Mouse (Mus musculus) forebrain, embryonic 11.5 days (tissue): ENCODE results near the gene Gpd2. TPM values are rescaled to one million over a fixed set of nuclear protein-coding genes. Genes with fewer than 3 reads are reported as not detected.
A peak's percentile ranks its signal among the peaks of the same experiment; 100 is the strongest.

Experiments used
- ATAC-seq: fragments of 200-750 bp; cut with Nextera tagmentation; replicated peaks from 2 replicates; pipeline ENCODE4 v1.8.0; 2017; ENCODE audit warnings: moderate TSS enrichment; ENCODE audit not compliant: low FRiP score
- DNase-seq: peaks from one replicate; pipeline ENCODE4 v3.0.0-alpha.2; 2017; ENCODE audit warnings: low spot score
- H3K27ac ChIP-seq: fragments of 300-500 bp; sonication (generic); 2 replicates; pipeline ENCODE4 v1.5.1; 2014; ENCODE audit warnings: low read depth, low read length
- H3K27me3 ChIP-seq: fragments of 300-500 bp; sonication (generic); 2 replicates; pipeline ENCODE4 v1.6.1; 2014; ENCODE audit warnings: mild to moderate bottlenecking, low read length, mixed read lengths; ENCODE audit not compliant: control insufficient read depth, insufficient read depth
- H3K36me3 ChIP-seq: fragments of 300-500 bp; sonication (generic); 2 replicates; pipeline ENCODE4 v1.6.1; 2014; ENCODE audit warnings: mild to moderate bottlenecking, low read length, moderate library complexity, mixed read lengths; ENCODE audit not compliant: control insufficient read depth, insufficient read depth
- H3K4me1 ChIP-seq: fragments of 300-500 bp; sonication (generic); replicated peaks from 2 replicates; pipeline ENCODE4 v1.6.1; 2014; ENCODE audit warnings: low read length, mixed read lengths; ENCODE audit not compliant: control insufficient read depth, insufficient read depth
- H3K4me2 ChIP-seq: fragments of 300-500 bp; sonication (generic); 2 replicates; pipeline ENCODE4 v1.6.1; 2014; ENCODE audit warnings: low read depth, mild to moderate bottlenecking, low read length, moderate library complexity, mixed read lengths; ENCODE audit not compliant: severe bottlenecking
- H3K4me3 ChIP-seq: fragments of 300-500 bp; sonication (generic); 2 replicates; pipeline ENCODE4 v1.5.1; 2014; ENCODE audit warnings: low read depth, low read length
- H3K9ac ChIP-seq: fragments of 300-500 bp; sonication (generic); 2 replicates; pipeline ENCODE4 v1.6.1; 2014; ENCODE audit warnings: low read length
- H3K9me3 ChIP-seq: fragments of 300-500 bp; sonication (generic); 2 replicates; pipeline ENCODE4 v1.6.1; 2016; ENCODE audit warnings: low read length, mixed read lengths; ENCODE audit not compliant: control insufficient read depth
- WGBS: fragments of 180-500 bp; shearing (Covaris S2); extraction: QIAGEN DNeasy Blood & Tissue Kit; methylation state at CpG from one replicate; pipeline ENCODE4 v1.1.7; 2014; 5-methylcytosine and 5-hydroxymethylcytosine counted together
- polyA plus RNA-seq: library from polyadenylated mRNA; unstranded; fragments of >200 nt; fragmentation: Nextera tagmentation; extraction: Ambion mirVana; gene quantifications from 2 replicates; pipeline ENCODE4 v1.2.1, GENCODE M21; 2014

Gpd2 gene
- polyA plus RNA-seq, 1 experiment from 2014 or later = 29.0 TPM

DNA sequence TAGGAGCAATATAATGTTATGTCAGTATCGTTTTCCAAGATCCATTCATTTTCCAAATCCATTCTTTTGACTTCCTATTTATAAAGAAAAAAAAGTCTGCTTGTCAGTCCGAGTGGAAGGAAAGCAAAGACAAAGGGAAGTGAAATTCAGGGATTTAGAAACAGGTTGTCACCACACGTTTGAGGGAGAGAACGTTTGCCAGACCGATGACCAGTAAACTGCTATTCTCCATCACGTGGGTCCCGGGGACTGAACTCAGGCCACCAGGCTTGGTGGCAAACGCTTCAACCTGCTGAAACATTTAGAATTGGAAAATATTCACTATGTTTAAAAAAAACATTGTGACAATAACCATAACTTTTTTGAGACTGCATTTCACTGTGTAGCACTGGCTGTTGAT is 93.8 kb downstream of the Gpd2 start:
- Histone ChIP-seq H3K4me3 (no peak overlapping the region), H3K27me3 (no peaks in the 10 kb centered on the region), H3K27ac (no peak overlapping the region), H3K4me2 (no peak overlapping the region), H3K36me3 (no peaks in the 10 kb centered on the region), H3K4me1 (no peaks in the 10 kb centered on the region), H3K9me3 (no peaks in the 10 kb centered on the region), H3K9ac (no peak overlapping the region)
- 86% methylated on average over 8 of the region's 8 CpGs for WGBS
- ATAC-seq (no peak), DNase-seq (no peak)

DNA sequence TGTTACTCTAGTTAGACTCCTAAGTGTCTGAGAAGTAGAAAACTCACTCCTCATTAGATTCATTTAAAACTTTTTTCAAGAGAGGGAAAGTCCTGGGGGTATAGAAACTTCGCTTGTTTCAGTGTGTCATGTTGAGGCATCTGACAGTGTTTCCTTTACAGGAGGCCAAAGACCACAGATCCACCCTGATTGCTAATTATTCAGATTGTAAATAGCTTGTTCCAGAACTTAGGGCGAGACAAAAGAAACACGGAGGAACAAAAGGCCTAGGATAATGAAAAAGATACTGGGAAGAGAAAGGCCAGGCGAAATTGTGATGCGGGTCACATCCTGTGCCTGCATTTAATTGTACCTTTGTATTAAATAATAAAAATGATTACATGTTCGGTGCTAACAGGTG is 96.0 kb downstream of the Gpd2 start:
- no peak for ATAC-seq
- Histone ChIP-seq H3K27ac (no peak overlapping the region), H3K27me3 (no peaks in the 10 kb centered on the region), H3K4me1 (no peaks in the 10 kb centered on the region), H3K4me2 (no peak overlapping the region), H3K36me3 (no peaks in the 10 kb centered on the region), H3K9ac (no peak overlapping the region), H3K9me3 (no peaks in the 10 kb centered on the region), H3K4me3 (no peak overlapping the region)
- WGBS = 47% methylated on average over 6 of the region's 6 CpGs
- no peak for DNase-seq

DNA sequence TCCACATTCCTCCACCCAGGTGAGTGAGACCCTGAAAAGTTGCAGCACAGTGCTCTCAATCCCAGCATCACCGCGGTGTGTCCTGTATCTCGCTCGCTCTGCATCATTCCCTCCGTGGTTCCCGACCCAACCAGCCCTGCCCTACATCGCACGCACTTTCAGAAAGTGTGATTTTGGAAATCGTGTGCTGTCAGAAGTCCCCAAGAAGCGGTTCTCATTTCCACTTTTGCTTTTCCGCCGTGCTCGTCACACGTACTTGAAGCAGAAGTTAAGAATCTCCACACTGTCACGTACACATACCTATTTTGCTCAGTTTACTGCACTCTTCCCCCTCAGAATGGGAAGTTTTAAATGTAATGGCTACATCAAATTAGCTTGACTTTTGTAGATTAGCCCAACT is 98.0 kb downstream of the Gpd2 start:
- Histone ChIP-seq H3K4me1 (no peaks in the 10 kb centered on the region), H3K27ac (no peak overlapping the region), H3K27me3 (no peaks in the 10 kb centered on the region), H3K9ac (no peak overlapping the region), H3K4me2 (no peak overlapping the region), H3K9me3 (no peaks in the 10 kb centered on the region), H3K4me3 (no peak overlapping the region), H3K36me3 (no peaks in the 10 kb centered on the region)
- WGBS = 92% methylated on average over 15 of the region's 15 CpGs
- DNase-seq = no peak
- no peak for ATAC-seq

DNA sequence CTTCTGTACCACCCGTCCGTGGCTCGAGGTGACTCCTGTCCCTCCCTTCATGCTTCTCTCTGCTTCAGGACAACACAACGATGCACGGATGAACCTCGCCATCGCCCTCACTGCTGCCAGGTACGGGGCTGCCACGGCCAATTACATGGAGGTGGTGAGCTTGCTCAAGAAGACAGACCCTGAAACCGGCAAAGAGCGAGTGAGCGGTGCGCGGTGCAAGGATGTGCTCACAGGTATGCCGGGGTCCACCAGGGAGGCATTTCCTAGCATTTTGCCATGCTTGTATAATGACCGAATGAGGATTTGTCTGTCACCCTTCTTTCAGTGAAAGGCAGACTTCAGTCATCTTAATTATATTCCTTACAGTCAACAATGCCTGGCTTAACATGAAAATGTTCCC is 101.3 kb downstream of the Gpd2 start:
- Histone ChIP-seq H3K27me3 (no peaks in the 10 kb centered on the region), H3K4me3 (no peak overlapping the region), H3K4me2 (no peak overlapping the region), H3K36me3 (no peaks in the 10 kb centered on the region), H3K9me3 (no peaks in the 10 kb centered on the region), H3K27ac (no peak overlapping the region), H3K4me1 (no peaks in the 10 kb centered on the region), H3K9ac (no peak overlapping the region)
- WGBS = 94% methylated on average over 16 of the region's 16 CpGs
- DNase-seq (no peak), ATAC-seq (no peak)

DNA sequence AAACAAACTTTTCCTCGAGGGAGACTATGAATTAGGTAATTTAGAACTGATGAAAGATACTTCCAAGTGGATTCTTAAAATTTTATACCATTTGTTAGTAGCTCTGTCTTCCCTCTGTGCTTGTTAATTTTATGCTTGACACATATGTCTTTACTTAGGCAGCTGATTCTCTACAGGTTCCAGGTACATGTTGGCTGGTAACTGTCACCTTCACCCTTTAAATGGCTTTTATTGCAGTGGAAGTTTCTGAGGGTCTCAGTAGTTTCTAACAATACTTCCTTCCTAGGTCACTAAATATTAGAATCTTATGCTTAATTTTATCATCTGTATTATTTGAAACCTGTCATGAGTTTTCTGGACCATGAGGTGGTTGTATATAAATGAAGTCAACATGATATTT is 105.5 kb downstream of the Gpd2 start:
- 48% methylated on average over 1 of the region's 1 CpGs for WGBS
- no peak overlapping the region for H3K27ac ChIP-seq
- H3K4me2 ChIP-seq = no peak overlapping the region
- H3K9me3 ChIP-seq = no peaks in the 10 kb centered on the region
- H3K27me3 ChIP-seq = no peaks in the 10 kb centered on the region
- no peak overlapping the region for H3K9ac ChIP-seq
- no peaks in the 10 kb centered on the region for H3K36me3 ChIP-seq
- no peak overlapping the region for H3K4me3 ChIP-seq
- no peak for ATAC-seq
- DNase-seq = no peak
- no peaks in the 10 kb centered on the region for H3K4me1 ChIP-seq

DNA sequence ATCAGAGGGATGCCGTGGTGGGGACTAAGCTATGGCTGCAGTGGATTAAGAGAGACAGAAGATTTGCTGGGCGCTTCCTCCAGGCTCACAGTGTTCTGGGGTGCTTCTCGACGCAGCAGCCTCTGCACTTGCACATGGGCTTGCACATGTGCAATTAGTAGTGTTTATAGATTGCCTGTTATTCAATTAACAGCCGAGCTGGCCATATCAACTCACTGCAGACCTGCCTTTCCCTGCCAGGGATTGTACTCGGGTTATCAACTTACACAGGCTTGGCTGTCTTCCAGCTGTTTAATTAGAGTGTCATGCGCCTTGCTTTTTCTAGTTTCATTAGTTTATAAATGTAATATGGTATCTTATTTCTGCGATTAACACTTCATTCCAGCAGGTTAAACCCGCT is 113.2 kb downstream of the Gpd2 start:
- Histone ChIP-seq H3K27ac (no peak overlapping the region), H3K9me3 (no peaks in the 10 kb centered on the region), H3K27me3 (no peaks in the 10 kb centered on the region), H3K4me1 (0 out of 2 replicates have a peak, but pooled peaks cover 2% of the 10 kb centered on the region), H3K4me3 (no peak overlapping the region), H3K36me3 (no peaks in the 10 kb centered on the region), H3K4me2 (no peak overlapping the region), H3K9ac (no peak overlapping the region)
- WGBS = 72% methylated on average over 9 of the region's 9 CpGs
- ATAC-seq = peak; percentile 46; the same call in 1 of the 2 replicates
- no peak for DNase-seq

DNA sequence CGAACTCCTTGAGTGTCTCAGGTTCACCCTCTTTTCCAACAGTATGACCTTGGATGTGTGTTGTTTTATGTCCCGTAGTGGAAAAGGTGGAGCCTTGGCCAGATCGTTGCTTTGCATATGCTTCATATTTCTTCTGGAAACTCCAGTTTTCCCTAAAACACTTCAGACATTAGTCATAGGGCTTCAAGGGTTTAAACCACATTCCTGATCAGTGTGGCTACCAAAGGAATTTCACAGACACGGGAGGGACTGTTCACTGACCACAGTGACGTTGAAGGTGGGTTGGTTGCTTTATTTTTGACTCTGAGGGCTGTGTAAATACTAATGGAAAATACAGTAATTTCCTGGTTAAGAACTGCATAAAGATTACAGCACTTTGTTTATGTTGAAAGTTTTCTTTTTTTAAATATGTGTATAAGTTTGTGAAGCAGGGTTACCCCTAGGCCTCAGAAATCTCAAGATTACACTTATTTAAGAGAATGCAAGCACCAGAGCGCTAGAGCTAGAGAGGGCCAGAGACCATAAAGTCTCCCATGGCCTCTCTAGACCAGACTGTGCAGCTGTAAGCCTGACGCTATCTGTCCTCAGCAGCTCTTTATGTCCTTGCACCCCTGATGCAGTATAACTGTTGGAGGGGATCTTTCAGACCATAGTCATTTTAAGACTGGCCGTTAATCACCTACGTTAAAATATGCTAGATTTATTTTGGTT is 116.4 kb downstream of the Gpd2 start:
- Histone ChIP-seq H3K4me3 (no peak overlapping the region), H3K9ac (no peak overlapping the region), H3K27me3 (no peaks in the 10 kb centered on the region), H3K27ac (no peak overlapping the region), H3K36me3 (no peaks in the 10 kb centered on the region), H3K4me1 (0 out of 2 replicates have a peak, but pooled peaks cover 2% of the 10 kb centered on the region), H3K9me3 (no peaks in the 10 kb centered on the region), H3K4me2 (no peak overlapping the region)
- WGBS = 92% methylated on average over 9 of the region's 9 CpGs
- DNase-seq = no peak
- no peak for ATAC-seq

DNA sequence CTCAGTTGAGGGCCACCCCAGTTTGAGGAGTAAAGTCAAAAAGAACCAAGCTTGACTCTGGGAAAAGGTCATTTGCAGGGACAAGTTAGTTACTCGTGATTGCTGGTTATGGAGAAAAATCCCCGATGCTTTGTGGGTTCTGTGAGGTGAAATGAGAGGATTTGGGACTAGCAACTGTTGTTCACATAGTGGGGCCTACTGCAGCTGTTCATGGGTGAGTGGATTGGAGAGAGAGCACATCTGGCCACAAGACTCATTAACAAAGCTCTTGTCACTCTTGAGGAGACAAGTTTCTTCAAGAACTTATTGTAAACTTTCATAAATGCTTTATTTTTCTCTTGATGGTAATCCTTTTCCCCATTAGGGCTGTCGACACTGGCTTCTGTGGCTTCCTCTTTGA is 117.4 kb downstream of the Gpd2 start:
- H3K4me3 ChIP-seq = no peak overlapping the region
- DNase-seq (no peak), ATAC-seq (no peak)
- no peak overlapping the region for H3K4me2 ChIP-seq
- no peak overlapping the region for H3K9ac ChIP-seq
- H3K36me3 ChIP-seq = no peaks in the 10 kb centered on the region
- no peaks in the 10 kb centered on the region for H3K27me3 ChIP-seq
- WGBS = 74% methylated on average over 3 of the region's 3 CpGs
- H3K9me3 ChIP-seq = no peaks in the 10 kb centered on the region
- H3K27ac ChIP-seq = no peak overlapping the region
- H3K4me1 ChIP-seq = 0 out of 2 replicates have a peak, but pooled peaks cover 2% of the 10 kb centered on the region

DNA sequence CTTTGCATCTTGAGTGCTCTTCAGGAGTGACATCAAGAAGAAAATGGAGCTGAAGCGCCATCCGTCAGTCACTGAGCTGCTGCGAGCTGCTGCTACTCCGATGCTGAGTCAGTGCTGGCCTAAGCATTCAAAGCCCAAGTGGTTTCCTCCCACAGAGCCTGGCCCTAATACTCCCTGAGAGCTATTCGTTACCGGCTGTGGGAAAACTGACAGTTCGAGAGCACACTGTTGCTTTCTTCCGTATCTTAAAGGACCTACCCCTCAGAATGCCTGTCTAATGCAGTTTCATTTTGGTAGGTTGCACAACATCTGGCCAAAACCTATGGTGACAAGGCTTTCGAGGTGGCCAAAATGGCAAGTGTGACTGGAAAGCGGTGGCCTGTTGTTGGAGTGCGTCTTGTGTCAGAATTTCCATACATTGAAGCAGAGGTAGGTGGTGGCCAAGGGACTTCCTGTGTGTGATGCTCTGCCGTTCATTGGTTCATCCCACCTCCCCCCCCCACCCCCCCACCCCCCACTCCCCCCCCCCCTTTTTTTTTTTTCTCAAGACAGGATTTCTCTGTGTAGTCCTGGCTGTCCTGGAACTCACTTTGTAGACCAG is 118.9 kb downstream of the Gpd2 start:
- no peak for DNase-seq
- H3K36me3 ChIP-seq = no peaks in the 10 kb centered on the region
- no peaks in the 10 kb centered on the region for H3K9me3 ChIP-seq
- no peak overlapping the region for H3K27ac ChIP-seq
- H3K27me3 ChIP-seq = no peaks in the 10 kb centered on the region
- WGBS = 70% methylated on average over 12 of the region's 12 CpGs
- no peaks in the 10 kb centered on the region for H3K4me1 ChIP-seq
- no peak overlapping the region for H3K4me2 ChIP-seq
- no peak overlapping the region for H3K9ac ChIP-seq
- H3K4me3 ChIP-seq = no peak overlapping the region
- ATAC-seq = no peak
